Mouse (Mus musculus) spleen, adult 12 weeks (tissue): ENCODE results near the gene Greb1.

Source experiments
- DNase-seq: peaks from one replicate; pipeline ENCODE4 v3.0.0; 2022; ENCODE audit warnings: low spot score

Greb1 gene

GRCm38 (mm10) chr12:16633235-16633634, 167.5 kb downstream of the Greb1 start:
- no peak for DNase-seq

DNA sequence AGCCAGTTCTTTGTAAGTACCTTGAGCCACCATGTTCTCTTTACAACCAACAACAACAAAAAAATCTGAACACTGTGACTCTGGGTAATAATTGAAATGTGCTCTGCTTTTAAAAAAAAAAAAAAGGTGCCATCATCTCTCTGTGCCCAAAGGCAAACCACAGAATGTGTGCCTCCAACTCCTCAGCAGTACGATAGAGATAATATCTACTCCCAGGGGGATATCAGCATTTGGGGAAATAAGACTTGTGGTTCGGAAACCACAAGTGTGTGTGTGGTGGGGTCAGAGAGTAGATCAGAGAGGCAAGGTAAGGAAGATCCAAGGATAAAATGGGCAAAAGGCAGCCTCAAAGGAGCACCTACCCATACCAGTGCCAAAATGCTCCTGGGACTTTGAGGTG, 169.3 kb downstream of the Greb1 start:
- no peak for DNase-seq

GRCm38 (mm10) chr12:16630866-16631185, 169.9 kb downstream of the Greb1 start:
- no peak for DNase-seq

DNA sequence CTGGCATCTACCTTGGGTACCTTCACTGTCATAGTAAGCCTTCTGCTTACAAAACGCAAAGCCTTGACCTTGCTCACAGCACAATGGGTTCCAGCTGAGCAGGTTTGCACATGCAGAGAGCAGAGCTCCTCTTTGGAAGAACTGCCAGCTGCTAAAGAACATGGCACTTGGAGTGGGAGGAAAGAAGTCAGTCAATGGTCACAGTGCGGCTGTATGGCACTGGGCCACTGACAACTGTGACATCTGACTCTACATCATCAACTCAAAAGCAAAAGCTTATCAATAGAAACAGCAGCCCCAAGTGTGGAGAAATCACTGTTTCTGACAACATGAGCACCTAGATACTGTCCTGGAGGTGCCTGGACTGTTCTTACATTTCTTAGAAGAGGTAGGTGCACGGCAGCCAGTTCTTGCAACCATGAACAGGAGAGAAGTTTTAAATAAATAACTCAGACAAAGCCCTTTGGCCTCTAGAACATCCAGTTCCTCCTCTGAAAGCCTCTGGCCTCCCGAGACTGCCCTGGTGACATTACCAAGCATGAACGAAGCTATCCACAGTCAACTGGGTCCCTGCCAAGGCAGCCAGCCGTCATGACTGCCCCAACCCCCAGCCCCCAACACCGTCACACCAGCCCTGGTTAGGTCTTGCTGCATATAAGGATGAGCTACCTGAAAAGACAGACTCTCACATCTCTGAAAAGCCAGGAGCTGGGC, 170.4 kb downstream of the Greb1 start:
- no peak for DNase-seq
